Mouse (Mus musculus) G1E (cell line): ENCODE measurements around the gene Twsg1.

Experiments used
- CTCF ChIP-seq: IDR thresholded peaks from 2 replicates; pipeline ENCODE4 v1.5.1; 2012; ENCODE audit warnings: low read depth, low read length, inconsistent platforms, mixed read lengths
- GATA1 ChIP-seq: IDR thresholded peaks from 2 replicates; pipeline ENCODE4 v1.6.1; 2012; ENCODE audit warnings: borderline replicate concordance, low read length, inconsistent platforms, mixed read lengths
- TAL1 ChIP-seq: conservative IDR thresholded peaks from 2 replicates; pipeline ENCODE4 v1.6.1; 2012; ENCODE audit warnings: low read depth, low read length, inconsistent platforms, mixed read lengths

DNA sequence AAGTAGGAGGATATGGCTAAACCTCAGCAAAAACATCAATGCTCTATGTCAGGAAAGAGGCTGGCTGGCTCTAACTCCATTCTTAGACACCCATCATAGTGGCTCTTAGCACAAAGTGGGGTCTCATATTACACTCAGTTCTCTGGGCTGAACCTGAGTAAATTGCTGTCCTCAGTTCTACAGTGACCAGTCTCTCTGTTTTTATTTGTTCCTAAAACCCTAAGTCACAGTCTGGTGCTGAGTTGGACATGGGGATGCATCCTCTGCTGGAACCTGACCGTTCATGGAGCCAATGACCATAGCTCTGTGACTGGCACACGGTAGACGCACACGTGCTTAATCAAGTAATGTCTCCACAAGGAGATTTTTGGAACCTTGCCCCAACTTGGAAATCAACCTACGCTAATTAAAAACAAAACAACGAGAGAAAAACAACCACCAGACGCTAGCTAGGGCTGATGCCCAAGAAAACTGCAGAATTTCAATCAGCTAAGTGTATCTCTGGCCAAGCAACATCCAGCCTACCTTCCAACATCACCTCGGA, 6.8 kb upstream of the Twsg1 start:
- TF ChIP-seq TAL1, result no peak
- no peak for TF ChIP-seq CTCF
- no peak for TF ChIP-seq GATA1
